19 mouse cellular contexts compared by ENCODE assay signal in the genomic region with DNA sequence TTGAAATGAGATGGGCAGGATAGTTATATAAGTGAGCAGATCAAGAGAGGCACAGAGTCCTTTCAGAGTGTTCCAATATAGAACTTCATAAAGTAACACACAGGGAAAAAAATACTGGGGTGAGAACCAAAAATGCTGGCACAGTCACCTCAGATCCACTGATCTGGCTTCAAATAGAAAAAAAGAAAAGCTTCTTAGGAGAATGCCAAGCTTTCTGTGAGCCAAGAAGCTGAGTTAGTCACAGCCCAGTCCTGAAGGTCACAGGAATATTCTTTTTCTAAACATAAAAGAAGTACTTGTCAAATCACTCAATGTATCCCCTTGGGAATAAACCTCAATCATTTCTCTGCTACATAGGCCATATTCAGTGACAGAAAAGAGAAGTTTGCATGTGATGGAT.
DNase-seq lines count a peak whose midpoint lies in the region; ATAC-seq and TF ChIP-seq lines count a peak whose summit lies in the region.
"Had no signal": no experiment of that assay in that cellular context is flagged by ENCODE, and none has a peak within 500 bp of the region (broad histone marks: within the 10 kb centered on the region; RNA-seq: fewer than 3 reads in every experiment).

No protein-coding gene starts in this region.

- H3K36me3 ChIP-seq in midbrain, embryonic 15.5 days (replicated peaks), result no peaks in the 10 kb centered on the region
- no peaks in the 10 kb centered on the region; the same call in 1 of the 2 replicates for H3K36me3 ChIP-seq in midbrain, embryonic 16.5 days (ENCODE audit: control insufficient read depth, insufficient read depth, low read length)
- H3K36me3 ChIP-seq: embryonic facial prominence, embryonic 12.5 days; limb, embryonic 15.5 days had no signal

- peak; percentile 67 for ATAC-seq in frontal cortex, adult (ENCODE audit: low TSS enrichment)
- peak; percentile 48; the same call in 1 of the 2 replicates for ATAC-seq in midbrain, embryonic 15.5 days (replicated peaks)
- no peak for ATAC-seq in midbrain, embryonic 16.5 days

- peak; percentile 40 for DNase-seq in adrenal gland, adult 2 months
- no peak for DNase-seq in adrenal gland, postnatal 25 days
- DNase-seq in frontal cortex, postnatal 14 days (ENCODE audit: low spot score in 2 of 2), result no peak
- peak; percentile 40 for DNase-seq in brain, embryonic 14.5 days (ENCODE audit: low read depth)
- no peak for DNase-seq in lung, postnatal 10 days
- DNase-seq: cerebellum, adult 8-10 months; kidney, adult 2 months; layer of hippocampus, adult 9-11 months; lung, embryonic 14.5 days; lung, postnatal 36 days had no signal

- no peak for TF ChIP-seq POLR2A in brain, embryonic 14.5 days (IDR thresholded peaks at IDR 0.05; ENCODE audit: borderline replicate concordance, extremely low read depth, insufficient read depth, insufficient read length, poor library complexity, severe bottlenecking)

- no peak overlapping the region; the same call in 1 of the 2 replicates for H3K27ac ChIP-seq in midbrain, embryonic 15.5 days
- H3K27ac ChIP-seq in midbrain, embryonic 16.5 days (ENCODE audit: low read length), result no peak overlapping the region
- H3K27ac ChIP-seq: embryonic facial prominence, embryonic 12.5 days; kidney, postnatal 0 days; limb, embryonic 15.5 days; liver, embryonic 14.5 days had no signal

- no peaks in the 10 kb centered on the region for H3K27me3 ChIP-seq in midbrain, embryonic 15.5 days (replicated peaks)
- no peaks in the 10 kb centered on the region for H3K27me3 ChIP-seq in midbrain, embryonic 16.5 days (ENCODE audit: control insufficient read depth, insufficient read depth, low read depth, low read length)
- H3K27me3 ChIP-seq: embryonic facial prominence, embryonic 12.5 days; limb, embryonic 15.5 days; megakaryocyte, embryonic 14.5 days had no signal

- TF ChIP-seq CTCF in brain, embryonic 14.5 days (IDR thresholded peaks at IDR 0.05; ENCODE audit: borderline replicate concordance, extremely low read depth, insufficient read depth, insufficient read length), result no peak

- H3K4me1 ChIP-seq in midbrain, embryonic 15.5 days, result 0 out of 2 replicates have a peak, but pooled peaks cover 4% of the 10 kb centered on the region
- no peaks in the 10 kb centered on the region for H3K4me1 ChIP-seq in midbrain, embryonic 16.5 days (ENCODE audit: control insufficient read depth, insufficient read depth, low read length)
- H3K4me1 ChIP-seq: embryonic facial prominence, embryonic 12.5 days; limb, embryonic 15.5 days; megakaryocyte, embryonic 14.5 days had no signal

- H3K9me3 ChIP-seq in midbrain, embryonic 15.5 days, result no peaks in the 10 kb centered on the region
- no peaks in the 10 kb centered on the region for H3K9me3 ChIP-seq in midbrain, embryonic 16.5 days (replicated peaks; ENCODE audit: control insufficient read depth, low read length, poor library complexity, severe bottlenecking)
- H3K9me3 ChIP-seq: embryonic facial prominence, embryonic 12.5 days; limb, embryonic 15.5 days; megakaryocyte, embryonic 14.5 days had no signal

- no peak overlapping the region for H3K4me3 ChIP-seq in midbrain, embryonic 15.5 days
- H3K4me3 ChIP-seq in midbrain, embryonic 16.5 days (ENCODE audit: low read depth, low read length), result no peak overlapping the region
- H3K4me3 ChIP-seq: embryonic facial prominence, embryonic 12.5 days; limb, embryonic 15.5 days; megakaryocyte, embryonic 14.5 days had no signal

- no peak overlapping the region for H3K4me2 ChIP-seq in midbrain, embryonic 15.5 days
- no peak overlapping the region for H3K4me2 ChIP-seq in midbrain, embryonic 16.5 days (ENCODE audit: low read length)
- H3K4me2 ChIP-seq: embryonic facial prominence, embryonic 12.5 days; heart, embryonic 11.5 days; limb, embryonic 15.5 days; lung, embryonic 14.5 days had no signal

- no peak overlapping the region for H3K9ac ChIP-seq in midbrain, embryonic 15.5 days
- no peak overlapping the region for H3K9ac ChIP-seq in midbrain, embryonic 16.5 days (ENCODE audit: low read depth, low read length)
- H3K9ac ChIP-seq: embryonic facial prominence, embryonic 12.5 days; limb, embryonic 15.5 days; liver, embryonic 14.5 days; lung, embryonic 14.5 days had no signal

Comparison
In these comparisons a context has a peak if more than half of its experiments do, and no peak if none do; other contexts are left out.
1. DNase-seq: peak in adrenal gland, adult 2 months (single experiment) and brain, embryonic 14.5 days (single experiment); none in adrenal gland, postnatal 25 days (single experiment), frontal cortex, postnatal 14 days (0 of 2) and lung, postnatal 10 days (single experiment).